Mouse (Mus musculus) C2C12 (cell line): ENCODE results near the gene Gm45337.
"Not testable (repeated sequence)": the region's sequence is repeated elsewhere in the genome, so short reads cannot be mapped to it uniquely, and the experiment has no call there.

Source experiments
- CTCF ChIP-seq: IDR thresholded peaks from one replicate; pipeline ENCODE4 v1.5.1; 2011; ENCODE audit not compliant: control insufficient read depth, insufficient read depth, insufficient read length
- MAX ChIP-seq: IDR thresholded peaks from one replicate; pipeline ENCODE4 v1.6.1; 2011; ENCODE audit warnings: mild to moderate bottlenecking, control low read depth
- MYOD1 ChIP-seq: IDR thresholded peaks from one replicate; pipeline ENCODE4 v1.6.1; 2011; ENCODE audit warnings: low read depth; ENCODE audit not compliant: control insufficient read depth, insufficient read length
- USF1 ChIP-seq: IDR thresholded peaks from one replicate; pipeline ENCODE4 v1.6.1; 2011; ENCODE audit warnings: low read depth, mild to moderate bottlenecking, control low read depth, moderate library complexity

DNA sequence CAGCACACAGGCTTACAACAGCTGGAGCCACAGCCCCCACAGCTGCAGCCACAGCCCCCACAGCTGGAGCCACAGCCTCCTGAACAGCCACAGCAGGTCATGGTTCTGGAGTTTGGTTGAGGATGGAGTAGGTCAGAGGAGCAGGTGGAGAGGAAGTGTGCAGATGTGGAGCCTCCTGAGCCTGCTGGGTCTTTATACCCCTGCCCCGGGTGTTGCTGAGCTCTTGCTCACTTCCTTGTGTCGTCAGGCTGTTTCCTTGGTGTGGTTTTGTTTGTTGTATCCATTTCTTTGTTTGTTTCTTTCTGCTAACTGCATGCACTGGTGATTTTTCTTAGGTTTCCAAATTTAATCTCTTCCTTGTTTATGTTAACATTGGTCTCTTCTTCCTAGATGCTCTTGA is 8.5 kb downstream of the Gm45337 start, which contains the start of gene Gm39115:
- TF ChIP-seq CTCF, MAX, USF1, MYOD1: not testable (repeated sequence)
